Mouse (Mus musculus) embryonic facial prominence, embryonic 14.5 days (tissue): ENCODE results near the gene Tll2. TPM values are rescaled to one million over a fixed set of nuclear protein-coding genes. Genes with fewer than 3 reads are reported as not detected.

Experiments
- ATAC-seq: fragments of 200-750 bp; cut with Nextera tagmentation; 2 replicates; pipeline ENCODE4 v1.8.0; 2017; ENCODE audit warnings: low read depth, moderate number of reproducible peaks, moderate TSS enrichment
- DNase-seq: peaks from one replicate; pipeline ENCODE4 v3.0.0-alpha.2; 2015; ENCODE audit warnings: low spot score
- H3K27ac ChIP-seq: fragments of 300-500 bp; sonication (generic); replicated peaks from 2 replicates; pipeline ENCODE4 v1.5.1; 2014; ENCODE audit warnings: low read depth, mild to moderate bottlenecking, low read length, moderate library complexity
- H3K27me3 ChIP-seq: fragments of 300-500 bp; sonication (generic); replicated peaks from 2 replicates; pipeline ENCODE4 v1.6.1; 2014; ENCODE audit warnings: low read length; ENCODE audit not compliant: control insufficient read depth, insufficient read depth
- H3K36me3 ChIP-seq: fragments of 300-500 bp; sonication (generic); 2 replicates; pipeline ENCODE4 v1.6.1; 2014; ENCODE audit warnings: low read length, mixed read lengths; ENCODE audit not compliant: control insufficient read depth, insufficient read depth
- H3K4me1 ChIP-seq: fragments of 300-500 bp; sonication (generic); 2 replicates; pipeline ENCODE4 v1.6.1; 2014; ENCODE audit warnings: antibody characterized with exemption, low read length; ENCODE audit not compliant: control insufficient read depth, insufficient read depth
- H3K4me2 ChIP-seq: fragments of 300-500 bp; sonication (generic); 2 replicates; pipeline ENCODE4 v1.6.1; 2014; ENCODE audit warnings: low read depth, mild to moderate bottlenecking, low read length, moderate library complexity, mixed read lengths
- H3K4me3 ChIP-seq: fragments of 300-500 bp; sonication (generic); 2 replicates; pipeline ENCODE4 v1.5.1; 2014; ENCODE audit warnings: low read depth, mild to moderate bottlenecking, low read length
- H3K9ac ChIP-seq: fragments of 300-500 bp; sonication (generic); 2 replicates; pipeline ENCODE4 v1.6.1; 2014; ENCODE audit warnings: low read depth, mild to moderate bottlenecking, low read length, moderate library complexity, mixed read lengths
- H3K9me3 ChIP-seq: fragments of 300-500 bp; sonication (generic); 2 replicates; pipeline ENCODE4 v1.6.1; 2016; ENCODE audit warnings: low read length; ENCODE audit not compliant: control insufficient read depth
- WGBS: fragments of 180-500 bp; shearing (Covaris S2); extraction: QIAGEN DNeasy Blood & Tissue Kit; methylation state at CpG from one replicate; pipeline ENCODE4 v1.1.7; 2014; 5-methylcytosine and 5-hydroxymethylcytosine counted together
- polyA plus RNA-seq: library from polyadenylated mRNA; unstranded; fragments of >200 nt; fragmentation: Nextera tagmentation; extraction: Ambion mirVana; gene quantifications from 2 replicates; pipeline ENCODE4 v1.2.1, GENCODE M21; 2014

Gene Tll2
- polyA plus RNA-seq, 1 experiment from 2014 or later = 0.82 TPM

GRCm38 (mm10) chr19:41206041-41206810 lies 409 bp downstream of the Tll2 start:
- peak; percentile 11 for DNase-seq
- Histone ChIP-seq H3K36me3 (peaks cover 11% of the 10 kb centered on the region), H3K4me1 (peaks cover 12% of the 10 kb centered on the region; the same call in 1 of the 2 replicates), H3K4me3 (peak overlapping the region; percentile 46), H3K27ac (no peak overlapping the region), H3K4me2 (peak overlapping the region; percentile 98), H3K9ac (peak overlapping the region; percentile 55), H3K27me3 (peaks cover 29% of the 10 kb centered on the region), H3K9me3 (no peaks in the 10 kb centered on the region)
- 0 out of 2 replicates have a peak, but pooled peaks have one; percentile 14 for ATAC-seq
- under 1% methylated on average over 38 of the region's 46 CpGs for WGBS

GRCm38 (mm10) chr19:41204159-41205081 lies 2.2 kb downstream of the Tll2 start:
- no peak overlapping the region for H3K9ac ChIP-seq
- H3K27ac ChIP-seq = no peak overlapping the region
- H3K27me3 ChIP-seq = peaks cover 29% of the 10 kb centered on the region
- H3K4me1 ChIP-seq = peaks cover 12% of the 10 kb centered on the region; the same call in 1 of the 2 replicates
- H3K4me2 ChIP-seq = no peak overlapping the region
- ATAC-seq = no peak
- no peaks in the 10 kb centered on the region for H3K9me3 ChIP-seq
- H3K36me3 ChIP-seq = no peaks in the 10 kb centered on the region
- DNase-seq = no peak
- H3K4me3 ChIP-seq = no peak overlapping the region
- 56% methylated on average over 11 of the region's 11 CpGs for WGBS

- H3K4me3 ChIP-seq = no peak overlapping the region
- no peak for ATAC-seq
- no peaks in the 10 kb centered on the region for H3K27me3 ChIP-seq
- H3K4me2 ChIP-seq = no peak overlapping the region
- H3K9me3 ChIP-seq = no peaks in the 10 kb centered on the region
- 88% methylated on average over 12 of the region's 12 CpGs for WGBS
- no peak overlapping the region for H3K27ac ChIP-seq
- no peaks in the 10 kb centered on the region for H3K36me3 ChIP-seq
- DNase-seq = no peak
- H3K4me1 ChIP-seq = no peaks in the 10 kb centered on the region
- H3K9ac ChIP-seq = no peak overlapping the region
These were observed 9.0 kb downstream of the Tll2 start for GRCm38 (mm10) chr19:41197606-41198005.

GRCm38 (mm10) chr19:41193379-41193778 lies 13.3 kb downstream of the Tll2 start:
- H3K36me3 ChIP-seq = no peaks in the 10 kb centered on the region
- no peak overlapping the region for H3K27ac ChIP-seq
- WGBS = 59% methylated on average over 1 of the region's 1 CpGs
- H3K27me3 ChIP-seq = no peaks in the 10 kb centered on the region
- H3K9ac ChIP-seq = no peak overlapping the region
- no peak overlapping the region for H3K4me2 ChIP-seq
- ATAC-seq (no peak), DNase-seq (no peak)
- no peaks in the 10 kb centered on the region for H3K9me3 ChIP-seq
- no peaks in the 10 kb centered on the region for H3K4me1 ChIP-seq
- no peak overlapping the region for H3K4me3 ChIP-seq

GRCm38 (mm10) chr19:41192953-41193352 lies 13.7 kb downstream of the Tll2 start:
- Histone ChIP-seq H3K36me3 (no peaks in the 10 kb centered on the region), H3K4me1 (no peaks in the 10 kb centered on the region)
- WGBS = 85% methylated on average over 4 of the region's 4 CpGs

GRCm38 (mm10) chr19:41191724-41192123 lies 14.9 kb downstream of the Tll2 start:
- Histone ChIP-seq H3K27me3 (no peaks in the 10 kb centered on the region), H3K4me2 (no peak overlapping the region), H3K9ac (no peak overlapping the region), H3K27ac (no peak overlapping the region), H3K4me1 (no peaks in the 10 kb centered on the region), H3K4me3 (no peak overlapping the region), H3K9me3 (no peaks in the 10 kb centered on the region), H3K36me3 (no peaks in the 10 kb centered on the region)
- peak; percentile 63 for DNase-seq
- 81% methylated on average over 9 of the region's 9 CpGs for WGBS
- no peak for ATAC-seq

More at GRCm38 (mm10) chr19:41192953-41193352, 13.7 kb downstream of the Tll2 start:
- Histone ChIP-seq H3K4me3 (no peak overlapping the region), H3K9me3 (no peaks in the 10 kb centered on the region), H3K4me2 (no peak overlapping the region), H3K27ac (no peak overlapping the region), H3K27me3 (no peaks in the 10 kb centered on the region), H3K9ac (no peak overlapping the region)
- DNase-seq = no peak
- ATAC-seq = no peak

GRCm38 (mm10) chr19:41190876-41191434 lies 15.7 kb downstream of the Tll2 start:
- ATAC-seq (no peak), DNase-seq (no peak)
- Histone ChIP-seq H3K4me2 (no peak overlapping the region), H3K36me3 (no peaks in the 10 kb centered on the region), H3K4me3 (no peak overlapping the region), H3K4me1 (no peaks in the 10 kb centered on the region), H3K27ac (no peak overlapping the region), H3K27me3 (no peaks in the 10 kb centered on the region), H3K9me3 (no peaks in the 10 kb centered on the region), H3K9ac (no peak overlapping the region)
- 68% methylated on average over 6 of the region's 6 CpGs for WGBS

- no peak overlapping the region for H3K4me2 ChIP-seq
- no peak overlapping the region for H3K27ac ChIP-seq
- 39% methylated on average over 6 of the region's 6 CpGs for WGBS
- H3K4me3 ChIP-seq = no peak overlapping the region
- H3K27me3 ChIP-seq = no peaks in the 10 kb centered on the region
- H3K36me3 ChIP-seq = no peaks in the 10 kb centered on the region
- H3K9ac ChIP-seq = no peak overlapping the region
- ATAC-seq (0 out of 2 replicates have a peak, but pooled peaks have one; percentile 33), DNase-seq (peak; percentile 38)
- no peaks in the 10 kb centered on the region for H3K4me1 ChIP-seq
- H3K9me3 ChIP-seq = no peaks in the 10 kb centered on the region
These were observed 29.3 kb downstream of the Tll2 start for GRCm38 (mm10) chr19:41177331-41177730.
